ENCODE assay signal across 8 mouse cellular contexts in genomic region chr2:27504113-27504885, GRCm38 (mm10). TPM values are rescaled to one million over a fixed set of nuclear protein-coding genes. Genes with fewer than 3 reads are reported as not detected.
DNase-seq lines count a peak whose midpoint lies in the region; ATAC-seq lines count a peak whose summit lies in the region.

No protein-coding gene starts in this region.

- peak overlapping the region; percentile 49 for H3K27ac ChIP-seq in kidney, embryonic 15.5 days

- 52% methylated on average over 7 of the region's 7 CpGs for WGBS in kidney, embryonic 15.5 days

- H3K4me2 ChIP-seq in kidney, embryonic 15.5 days: no peak overlapping the region

- peaks cover 23% of the 10 kb centered on the region for H3K4me1 ChIP-seq in kidney, embryonic 15.5 days

- peak; percentile 98 for ATAC-seq in granulocyte monocyte progenitor cell, adult 5-6 weeks (replicated peaks; ENCODE audit: poor library complexity, severe bottlenecking)
- ATAC-seq in kidney, embryonic 15.5 days (replicated peaks; ENCODE audit: low FRiP score): peak; percentile 43; the same call in 1 of the 2 replicates

- H3K27me3 ChIP-seq in kidney, embryonic 15.5 days: no peaks in the 10 kb centered on the region

- no peaks in the 10 kb centered on the region for H3K36me3 ChIP-seq in kidney, embryonic 15.5 days

- no peak overlapping the region for H3K9ac ChIP-seq in kidney, embryonic 15.5 days

- H3K4me3 ChIP-seq in kidney, embryonic 15.5 days (replicated peaks): no peak overlapping the region

- no peaks in the 10 kb centered on the region for H3K9me3 ChIP-seq in kidney, embryonic 15.5 days (replicated peaks)

- peak; percentile 26 for DNase-seq in embryo, embryonic 10 days (ENCODE audit: low spot score)
- DNase-seq in embryo, embryonic 9.5 days (ENCODE audit: extremely low spot score): no peak
- DNase-seq in lung, postnatal 36 days: peak; percentile 36
- DNase-seq in B cell, adult 2 months: no peak
- no peak for DNase-seq in urinary bladder, postnatal 4 days (ENCODE audit: low spot score in 2 of 2)
- no peak for DNase-seq in right cerebral cortex, adult 18-20 months

RNA-seq across cellular contexts. Expression of gene Brd3, which starts 3.2 kb away (rescaled TPM):
- total RNA-seq in granulocyte monocyte progenitor cell, adult 5-6 weeks (2014; fragmentation: Nextera tagmentation): 35.9 and 65.0 TPM in 2 replicates
- 25.6 and 26.3 TPM in 2 replicates for total RNA-seq in granulocyte monocyte progenitor cell, adult 5-6 weeks (2017)
- 124 and 125 TPM in 2 replicates for polyA plus RNA-seq in kidney, embryonic 15.5 days (2015; fragmentation: Nextera tagmentation; extraction: Ambion mirVana)

RNA-seq across cellular contexts. Expression of gene Wdr5, which starts 10.7 kb away (rescaled TPM):
- total RNA-seq in granulocyte monocyte progenitor cell, adult 5-6 weeks (2014; fragmentation: Nextera tagmentation): 61.9 and 77.1 TPM in 2 replicates
- total RNA-seq in granulocyte monocyte progenitor cell, adult 5-6 weeks (2017): 76.8 and 88.0 TPM in 2 replicates
- 63.2 and 65.9 TPM in 2 replicates for polyA plus RNA-seq in kidney, embryonic 15.5 days (2015; fragmentation: Nextera tagmentation; extraction: Ambion mirVana)

Comparison
In these comparisons a context has a peak if more than half of its experiments do, and no peak if none do; other contexts are left out.
1. DNase-seq: peak in embryo, embryonic 10 days (single experiment) and lung, postnatal 36 days (single experiment); none in embryo, embryonic 9.5 days (single experiment), B cell, adult 2 months (0 of 2), urinary bladder, postnatal 4 days (0 of 2) and right cerebral cortex, adult 18-20 months (single experiment).